Mouse (Mus musculus): ENCODE results near the gene Lfng.

- TF ChIP-seq MYC (IDR thresholded peaks at IDR 0.05; ENCODE audit: low read depth, low read length) (no peak), CTCF (conservative IDR thresholded peaks at IDR 0.05 in 1 of 2, IDR thresholded peaks at IDR 0.05 in 1 of 2; ENCODE audit: low read depth in 2 of 2, low read length in 2 of 2) (peak; percentile 53 to 73; a peak in 3 of 4 replicates), ZKSCAN1 (IDR thresholded peaks at IDR 0.05; ENCODE audit: borderline replicate concordance, low read depth, low read length) (no peak), POLR2A (IDR thresholded peaks at IDR 0.05; ENCODE audit: low read depth, low read length) (no peak), USF1 (IDR thresholded peaks at IDR 0.05; ENCODE audit: low read depth, low read length) (no peak), HCFC1 (IDR thresholded peaks at IDR 0.05; ENCODE audit: low read depth, low read length) (no peak), RCOR1 (conservative IDR thresholded peaks at IDR 0.05; ENCODE audit: low read depth, low read length) (no peak), PAX5 (IDR thresholded peaks at IDR 0.05; ENCODE audit: low read length) (no peak), EP300 (IDR thresholded peaks at IDR 0.05; ENCODE audit: low read length) (no peak), JUND (conservative IDR thresholded peaks at IDR 0.05; ENCODE audit: low read depth, low read length) (no peak), POLR2AphosphoS2 (IDR thresholded peaks at IDR 0.05; ENCODE audit: low read depth, low read length) (no peak), ELF1 (IDR thresholded peaks at IDR 0.05; ENCODE audit: low read depth, low read length) (no peak), MAX (IDR thresholded peaks at IDR 0.05; ENCODE audit: low read length) (no peak), ETS1 (conservative IDR thresholded peaks at IDR 0.05; ENCODE audit: low read depth, low read length) (no peak)
Measured at GRCm38 (mm10) chr5:140663621-140664180, 56.6 kb downstream of the Lfng start.

Measured in CH12.LX (cell line).